Mouse (Mus musculus) liver, embryonic 14.5 days (tissue): ENCODE measurements around the gene Maml2.

Experiments
- CTCF ChIP-seq: IDR thresholded peaks from 2 replicates; pipeline ENCODE4 v1.5.1; 2016; ENCODE audit warnings: antibody characterized with exemption, low read depth, control low read depth
- EP300 ChIP-seq: IDR thresholded peaks from 2 replicates; pipeline ENCODE4 v1.6.1; 2016; ENCODE audit warnings: antibody characterized with exemption, low read depth

GRCm38 (mm10) chr9:13468778-13469177 is 171.0 kb downstream of the Maml2 start:
- no peak for TF ChIP-seq CTCF
- TF ChIP-seq EP300 = no peak
